In the genomic region with DNA sequence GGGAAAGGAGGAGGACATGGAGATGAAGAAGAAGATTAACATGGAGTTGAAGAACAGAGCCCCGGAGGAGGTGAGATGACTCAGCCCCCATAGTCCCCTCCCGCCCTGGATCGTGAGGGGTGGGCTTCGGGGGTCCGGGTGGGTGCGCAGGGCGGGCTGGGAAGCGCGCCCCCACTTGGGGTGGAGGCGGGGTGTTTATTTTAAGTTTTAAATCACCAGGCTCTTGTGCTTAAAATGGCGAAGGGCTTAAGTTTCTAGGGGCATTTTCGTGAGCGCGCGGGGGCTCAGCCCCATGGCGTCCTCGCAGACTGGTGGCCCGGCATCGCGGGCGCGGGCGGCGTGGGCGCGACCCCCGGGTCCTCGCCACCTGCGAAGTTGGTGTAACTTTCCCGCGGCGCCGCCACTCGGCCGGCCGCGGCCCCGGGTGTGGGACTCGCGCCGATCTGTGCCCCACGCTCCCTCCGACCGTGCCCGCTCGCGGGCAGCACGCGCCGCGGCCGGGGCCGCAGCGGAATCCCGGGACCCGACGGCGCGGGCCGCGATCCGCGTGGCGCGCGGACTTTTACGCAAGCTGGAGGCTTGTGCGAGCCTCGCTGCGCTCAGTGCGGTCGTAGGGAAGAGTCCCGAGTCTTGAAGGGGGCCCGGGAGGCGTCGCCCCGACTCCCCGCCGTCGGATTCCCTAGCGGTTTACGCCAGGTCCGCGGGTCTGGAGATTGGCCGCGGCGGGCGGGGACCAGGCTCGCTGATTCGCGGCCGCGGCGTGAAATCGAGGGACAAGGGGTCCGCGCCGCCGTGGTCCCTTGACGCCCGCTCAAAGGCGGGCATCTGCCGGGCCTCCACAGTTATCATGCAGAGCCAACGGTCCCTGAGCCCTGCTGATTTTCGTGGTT, we compare ENCODE assay signal across 7 mouse cellular contexts. TPM values are rescaled to one million over a fixed set of nuclear protein-coding genes. Genes with fewer than 3 reads are reported as not detected.
A peak's percentile ranks its signal among the peaks of the same experiment; 100 is the strongest.
DNase-seq lines count a peak whose midpoint lies in the region; ATAC-seq and TF ChIP-seq lines count a peak whose summit lies in the region.

No protein-coding gene starts in this region.

- H3K9me3 ChIP-seq in limb, embryonic 14.5 days (ENCODE audit: control insufficient read depth, low read length), result no peaks in the 10 kb centered on the region
- no peaks in the 10 kb centered on the region for H3K9me3 ChIP-seq in midbrain, embryonic 13.5 days

- intact Hi-C loops in heart, postnatal 36 days (cut with DNase I), result loop anchor here (2.0 kb wide), 1 partner anchor 19 kb away; no protein-coding TSS in a partner anchor

- TF ChIP-seq CTCF in bone marrow macrophage, adult 2 months (IDR thresholded peaks at IDR 0.05; ENCODE audit: low read depth, low read length), result 0 out of 2 replicates have a peak, but pooled peaks have one; percentile 17

- TF ChIP-seq POLR2A in bone marrow macrophage, adult 2 months (IDR thresholded peaks at IDR 0.05; ENCODE audit: borderline replicate concordance, low read depth, low read length), result no peak
- 0 out of 2 replicates have a peak, but pooled peaks have one; percentile 19 for TF ChIP-seq POLR2A in limb, embryonic 14.5 days (IDR thresholded peaks at IDR 0.05; ENCODE audit: borderline replicate concordance, extremely low read depth, insufficient read depth, insufficient read length)

- DNase-seq in Muller cell, postnatal 12 days (ENCODE audit: inconsistent ontology term), result peak; percentile 77
- peak; percentile 55 to 68 for DNase-seq in heart, postnatal 36 days
- peak; percentile 23 for DNase-seq in limb, embryonic 14.5 days (ENCODE audit: low spot score)
- DNase-seq in spleen, postnatal 10 days (ENCODE audit: low spot score in 2 of 2), result peak; percentile 76 to 81

- peak overlapping the region; percentile 98 for H3K4me3 ChIP-seq in bone marrow macrophage, adult 2 months (ENCODE audit: insufficient read depth, low read length)
- peak overlapping the region; percentile 90 for H3K4me3 ChIP-seq in limb, embryonic 14.5 days (replicated peaks; ENCODE audit: low read length)
- peak overlapping the region; percentile 90 for H3K4me3 ChIP-seq in midbrain, embryonic 13.5 days (replicated peaks)

- peaks cover 15% of the 10 kb centered on the region for H3K36me3 ChIP-seq in limb, embryonic 14.5 days (ENCODE audit: control insufficient read depth, insufficient read depth, low read length)
- peaks cover 16% of the 10 kb centered on the region for H3K36me3 ChIP-seq in midbrain, embryonic 13.5 days

- peak overlapping the region; percentile 54 for H3K4me2 ChIP-seq in limb, embryonic 14.5 days (replicated peaks; ENCODE audit: low read depth, low read length, severe bottlenecking)
- peak overlapping the region; percentile 73 for H3K4me2 ChIP-seq in midbrain, embryonic 13.5 days (replicated peaks)

- peaks cover 11% of the 10 kb centered on the region for H3K4me1 ChIP-seq in bone marrow macrophage, adult 2 months (ENCODE audit: control insufficient read depth, insufficient read depth, low read length)
- H3K4me1 ChIP-seq in limb, embryonic 14.5 days (ENCODE audit: control insufficient read depth, insufficient read depth, low read length), result 0 out of 2 replicates have a peak, but pooled peaks cover 6% of the 10 kb centered on the region
- peaks cover 32% of the 10 kb centered on the region for H3K4me1 ChIP-seq in midbrain, embryonic 13.5 days (replicated peaks)

- H3K9ac ChIP-seq in limb, embryonic 14.5 days (ENCODE audit: low read depth, low read length, severe bottlenecking), result peak overlapping the region; percentile 98
- H3K9ac ChIP-seq in midbrain, embryonic 13.5 days (replicated peaks), result peak overlapping the region; percentile 89

- peak; percentile 9; the same call in 1 of the 2 replicates for ATAC-seq in erythroid progenitor cell, adult 5-6 weeks (replicated peaks; ENCODE audit: low FRiP score, poor library complexity, severe bottlenecking)
- ATAC-seq in limb, embryonic 14.5 days (ENCODE audit: low FRiP score, low read depth), result peak; percentile 27
- ATAC-seq in midbrain, embryonic 13.5 days, result peak; percentile 4; the same call in 1 of the 2 replicates

- 2% methylated on average over 57 of the region's 105 CpGs for WGBS in limb, embryonic 14.5 days
- under 1% methylated on average over 105 of the region's 105 CpGs for whole genome bisulfite sequencing in midbrain, embryonic 13.5 days

- H3K27ac ChIP-seq in bone marrow macrophage, adult 2 months (ENCODE audit: insufficient read depth, low read depth, low read length), result peak overlapping the region; percentile 74
- peak overlapping the region; percentile 96 for H3K27ac ChIP-seq in limb, embryonic 14.5 days (replicated peaks; ENCODE audit: low read depth, low read length)
- H3K27ac ChIP-seq in midbrain, embryonic 13.5 days, result peak overlapping the region; percentile 83

- no peaks in the 10 kb centered on the region for H3K27me3 ChIP-seq in limb, embryonic 14.5 days (ENCODE audit: control insufficient read depth, insufficient read depth, low read length)
- no peaks in the 10 kb centered on the region for H3K27me3 ChIP-seq in midbrain, embryonic 13.5 days

RNA-seq across cellular contexts. Expression of a gene that starts 0.8 kb away (rescaled TPM):
- 134 and 150 TPM in 2 replicates for polyA plus RNA-seq in bone marrow macrophage, adult 2 months (2012; ENCODE audit: insufficient read depth, insufficient read length, missing spikeins)
- 153 and 197 TPM in 2 replicates for total RNA-seq in erythroid progenitor cell, adult 5-6 weeks (2015; ENCODE audit: low replicate concordance)
- total RNA-seq in erythroid progenitor cell, adult 5-6 weeks (2017; ENCODE audit: low replicate concordance), result 541 and 717 TPM in 2 replicates
- 10 to 100 TPM; 82.7 to 85.9 TPM for total RNA-seq in heart, postnatal 36 days (2021)
- 97.0 and 137 TPM in 2 replicates for polyA plus RNA-seq in limb, embryonic 14.5 days (2012; rRNA removed)
- 55.0 and 66.2 TPM in 2 replicates for polyA plus RNA-seq in limb, embryonic 14.5 days (2014; fragmentation: Nextera tagmentation; extraction: Ambion mirVana)
- 218 and 242 TPM in 2 replicates for polyA plus RNA-seq in midbrain, embryonic 13.5 days (2015; fragmentation: Nextera tagmentation; extraction: Ambion mirVana)

RNA-seq across cellular contexts. Expression of a gene that starts 25.3 kb away (rescaled TPM):
- not detected in 2 replicates for polyA plus RNA-seq in bone marrow macrophage, adult 2 months (2012; ENCODE audit: insufficient read depth, insufficient read length, missing spikeins)
- not detected in 2 replicates for total RNA-seq in erythroid progenitor cell, adult 5-6 weeks (2015; ENCODE audit: low replicate concordance)
- not detected in 2 replicates for total RNA-seq in erythroid progenitor cell, adult 5-6 weeks (2017; ENCODE audit: low replicate concordance)
- 100 to 1,000 TPM; 152 to 202 TPM for total RNA-seq in heart, postnatal 36 days (2021)
- 11.3 and 14.9 TPM in 2 replicates for polyA plus RNA-seq in limb, embryonic 14.5 days (2012; rRNA removed)
- polyA plus RNA-seq in limb, embryonic 14.5 days (2014; fragmentation: Nextera tagmentation; extraction: Ambion mirVana), result 11.5 and 16.4 TPM in 2 replicates
- 8.5 and 11.7 TPM in 2 replicates for polyA plus RNA-seq in midbrain, embryonic 13.5 days (2015; fragmentation: Nextera tagmentation; extraction: Ambion mirVana)

RNA-seq across cellular contexts. Expression of a gene that starts 36.1 kb away (rescaled TPM):
- 116 and 118 TPM in 2 replicates for polyA plus RNA-seq in bone marrow macrophage, adult 2 months (2012; ENCODE audit: insufficient read depth, insufficient read length, missing spikeins)
- 7.6 and 8.0 TPM in 2 replicates for total RNA-seq in erythroid progenitor cell, adult 5-6 weeks (2015; ENCODE audit: low replicate concordance)
- 9.6 and 14.6 TPM in 2 replicates for total RNA-seq in erythroid progenitor cell, adult 5-6 weeks (2017; ENCODE audit: low replicate concordance)
- 100 to 1,000 TPM; 114 to 122 TPM for total RNA-seq in heart, postnatal 36 days (2021)
- 116 and 150 TPM in 2 replicates for polyA plus RNA-seq in limb, embryonic 14.5 days (2012; rRNA removed)
- polyA plus RNA-seq in limb, embryonic 14.5 days (2014; fragmentation: Nextera tagmentation; extraction: Ambion mirVana), result 35.8 and 36.1 TPM in 2 replicates
- 32.6 and 33.8 TPM in 2 replicates for polyA plus RNA-seq in midbrain, embryonic 13.5 days (2015; fragmentation: Nextera tagmentation; extraction: Ambion mirVana)

RNA-seq across cellular contexts. Expression of a gene that starts 38.0 kb away (rescaled TPM):
- polyA plus RNA-seq in bone marrow macrophage, adult 2 months (2012; ENCODE audit: insufficient read depth, insufficient read length, missing spikeins), result 145 and 162 TPM in 2 replicates
- 8.8 and 10.1 TPM in 2 replicates for total RNA-seq in erythroid progenitor cell, adult 5-6 weeks (2015; ENCODE audit: low replicate concordance)
- 5.8 and 26.0 TPM in 2 replicates for total RNA-seq in erythroid progenitor cell, adult 5-6 weeks (2017; ENCODE audit: low replicate concordance)
- total RNA-seq in heart, postnatal 36 days (2021), result 10 to 100 TPM; 11.4 to 11.7 TPM
- polyA plus RNA-seq in limb, embryonic 14.5 days (2012; rRNA removed), result 16.6 and 20.6 TPM in 2 replicates
- 16.6 and 21.1 TPM in 2 replicates for polyA plus RNA-seq in limb, embryonic 14.5 days (2014; fragmentation: Nextera tagmentation; extraction: Ambion mirVana)
- 12.9 and 14.4 TPM in 2 replicates for polyA plus RNA-seq in midbrain, embryonic 13.5 days (2015; fragmentation: Nextera tagmentation; extraction: Ambion mirVana)

RNA-seq across cellular contexts. Expression of a gene that starts 47.8 kb away (rescaled TPM):
- polyA plus RNA-seq in bone marrow macrophage, adult 2 months (2012; ENCODE audit: insufficient read depth, insufficient read length, missing spikeins), result 1.6 and 1.7 TPM in 2 replicates
- not detected in 2 replicates for total RNA-seq in erythroid progenitor cell, adult 5-6 weeks (2015; ENCODE audit: low replicate concordance)
- total RNA-seq in erythroid progenitor cell, adult 5-6 weeks (2017; ENCODE audit: low replicate concordance), result 1.8 TPM in 1 of 2 replicates, not detected in the other
- 10 to 100 TPM in 1 of 2 experiments, 1 to 10 TPM in 1; 4.5 to 20.1 TPM for total RNA-seq in heart, postnatal 36 days (2021)
- 8.4 and 10.9 TPM in 2 replicates for polyA plus RNA-seq in limb, embryonic 14.5 days (2012; rRNA removed)
- polyA plus RNA-seq in limb, embryonic 14.5 days (2014; fragmentation: Nextera tagmentation; extraction: Ambion mirVana), result 4.4 and 5.4 TPM in 2 replicates
- 3.2 and 4.8 TPM in 2 replicates for polyA plus RNA-seq in midbrain, embryonic 13.5 days (2015; fragmentation: Nextera tagmentation; extraction: Ambion mirVana)

Comparison
In these comparisons a context has a peak if more than half of its experiments do, and no peak if none do; other contexts are left out.
1. Peak in every context shown above with its lines: DNase-seq, ATAC-seq, H3K4me3 ChIP-seq and H3K27ac ChIP-seq.
2. DNase-seq: peak in every context shown above with its lines; median percentile 78 in spleen, postnatal 10 days; 77 in Muller cell, postnatal 12 days; 62 in heart, postnatal 36 days; 23 in limb, embryonic 14.5 days.